Mouse (Mus musculus) embryonic fibroblast, embryonic 13.5 days (primary cell): ENCODE results near the gene Ctbp2.

Experiments
- CTCF ChIP-seq: IDR thresholded peaks from 2 replicates; pipeline ENCODE4 v1.5.1; 2011; ENCODE audit warnings: mild to moderate bottlenecking, control low read depth, low read length, moderate library complexity, borderline replicate concordance; ENCODE audit not compliant: insufficient read depth
- POLR2A ChIP-seq: IDR thresholded peaks from 2 replicates; pipeline ENCODE4 v1.6.1; 2011; ENCODE audit warnings: low read depth, mild to moderate bottlenecking, control low read depth, low read length, moderate library complexity

GRCm38 (mm10) chr7:133001388-133001787, 122.8 kb downstream of the Ctbp2 start:
- TF ChIP-seq CTCF (no peak), POLR2A (no peak)
